Mouse (Mus musculus): ENCODE data around the gene Gm8947.

Gm8947 gene

GRCm38 (mm10) chr1:151228320-151228989 lies 36.3 kb downstream of the Gm8947 start:
- DNase-seq = no peak

GRCm38 (mm10) chr1:151232346-151232745 lies 40.2 kb downstream of the Gm8947 start:
- DNase-seq = no peak

GRCm38 (mm10) chr1:151233756-151234155 lies 41.6 kb downstream of the Gm8947 start:
- DNase-seq = no peak

GRCm38 (mm10) chr1:151235574-151235973 lies 43.4 kb downstream of the Gm8947 start:
- no peak for DNase-seq

GRCm38 (mm10) chr1:151236141-151236930 lies 44.2 kb downstream of the Gm8947 start:
- no peak for DNase-seq

- DNase-seq = no peak
Measured at GRCm38 (mm10) chr1:151237780-151238179, 45.6 kb downstream of the Gm8947 start.

GRCm38 (mm10) chr1:151243332-151243731 lies 51.2 kb downstream of the Gm8947 start:
- no peak for DNase-seq
